Mouse (Mus musculus) 416B (cell line): ENCODE data around the gene 1700066M21Rik.

Experiments
- DNase-seq: peaks from one replicate; pipeline ENCODE4 v3.0.0; 2011; ENCODE audit warnings: low read depth

1700066M21Rik gene

DNA sequence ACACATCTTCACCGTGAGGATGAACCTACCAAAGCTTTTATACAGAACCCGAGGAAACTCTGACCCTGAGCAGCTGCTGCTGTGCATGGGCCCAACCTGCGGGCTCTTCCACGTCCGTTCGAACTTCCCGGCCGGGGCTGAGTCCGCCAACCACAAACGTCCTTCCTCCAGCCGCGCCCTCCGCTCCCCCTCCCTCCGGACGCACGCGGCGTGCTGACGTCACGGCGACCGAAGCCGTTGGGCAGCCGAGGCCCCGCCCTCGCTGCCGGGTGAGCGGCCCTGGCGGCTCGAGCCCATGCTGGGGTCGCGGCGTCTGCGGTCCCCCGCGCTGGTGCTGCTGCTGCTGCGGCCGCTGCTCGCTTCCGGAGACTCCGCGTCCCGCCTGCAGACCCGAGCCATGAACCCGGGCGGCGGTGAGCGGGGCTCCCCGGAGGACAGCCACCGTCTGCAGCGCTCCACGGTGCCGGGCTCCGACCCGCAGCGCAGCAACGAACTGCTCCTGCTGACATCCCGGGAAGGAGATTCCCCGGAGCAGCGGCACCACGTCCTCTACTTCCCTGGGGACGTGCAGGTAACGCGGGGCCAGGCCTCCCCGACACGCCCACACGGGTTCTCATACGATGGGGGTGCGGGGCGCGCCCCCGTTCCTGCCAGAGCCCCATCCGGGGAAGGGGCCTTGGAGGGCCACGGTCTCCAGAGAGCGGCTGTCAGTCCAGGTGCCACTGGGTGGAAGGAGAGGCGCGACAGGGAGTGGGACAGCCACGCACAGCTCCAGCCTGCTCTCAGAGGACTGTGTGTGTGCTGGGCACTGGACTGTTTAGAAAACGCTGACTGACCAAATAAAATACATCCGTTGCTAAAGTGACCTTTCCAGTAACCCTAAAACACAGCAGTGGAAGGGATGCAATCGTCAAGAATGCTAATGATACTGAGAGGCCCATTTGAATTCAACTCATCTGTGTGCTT, at the start of gene 1700066M21Rik:
TSS of gene 1700066M21Rik (plus strand) at position 245 of the 966 bp plus-strand sequence.
- DNase-seq, result peak; percentile 93

DNA sequence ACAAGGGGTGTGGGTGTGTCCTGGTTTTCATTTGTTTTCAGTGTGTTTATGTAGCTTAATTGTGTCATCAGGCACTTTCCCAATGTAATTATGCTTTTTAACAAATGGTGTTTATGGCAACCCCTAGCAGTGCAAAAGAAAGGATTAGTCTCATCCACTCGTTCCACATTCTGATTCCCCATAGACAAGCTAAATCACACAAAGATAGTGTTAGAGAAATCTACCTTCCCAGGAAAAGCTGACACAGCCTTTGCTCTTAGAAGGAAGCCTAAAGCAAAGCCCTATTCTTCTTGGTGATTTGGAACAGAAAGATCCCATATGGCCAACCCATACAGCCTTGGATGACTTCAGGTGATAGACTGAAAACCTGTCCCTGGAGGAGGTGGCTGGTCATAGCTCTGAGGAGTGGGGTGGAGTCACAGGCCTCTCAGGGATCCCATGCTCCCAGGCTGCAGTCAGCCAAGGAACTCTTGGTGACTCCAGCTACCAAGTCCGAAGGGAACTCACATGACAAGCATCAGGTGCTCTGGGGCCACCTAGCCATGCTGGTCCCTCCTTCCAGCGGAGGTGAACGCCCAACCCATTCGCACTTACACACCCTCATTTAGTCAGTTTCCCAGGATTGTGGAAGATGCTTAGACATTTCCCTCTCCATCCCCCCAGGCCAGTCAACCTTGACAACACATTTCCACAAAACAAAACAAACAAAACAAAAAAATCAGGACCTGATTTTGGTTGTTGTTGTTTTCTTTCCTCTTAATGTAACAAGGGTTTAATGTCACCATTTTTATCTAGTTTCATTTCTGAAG, 47.9 kb upstream of the 1700066M21Rik start:
- DNase-seq, result no peak

- DNase-seq, result no peak
Measured at GRCm38 (mm10) chr1:57330228-57330627, 47.2 kb upstream of the 1700066M21Rik start.

DNA sequence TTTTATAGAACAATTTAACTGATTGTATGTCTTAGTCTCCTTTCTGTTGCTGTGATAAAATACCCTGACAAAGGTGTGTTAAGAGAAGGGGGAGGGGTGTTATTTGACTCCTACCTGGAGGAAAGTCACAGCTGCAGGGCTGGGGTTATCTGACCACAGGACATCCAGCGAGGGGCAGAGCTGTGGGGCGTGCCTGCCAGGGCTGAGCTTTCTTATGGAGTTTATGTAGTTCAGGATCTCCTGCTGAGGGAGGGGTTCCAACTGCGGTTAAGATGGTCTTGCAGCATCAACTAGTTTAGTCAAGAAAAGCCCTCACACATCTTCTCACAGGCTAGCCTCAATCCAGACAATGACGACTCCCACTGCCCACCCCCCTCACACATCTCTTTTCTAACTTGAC, 45.4 kb upstream of the 1700066M21Rik start:
- DNase-seq, result no peak

GRCm38 (mm10) chr1:57333550-57334213, 43.7 kb upstream of the 1700066M21Rik start:
- no peak for DNase-seq

DNA sequence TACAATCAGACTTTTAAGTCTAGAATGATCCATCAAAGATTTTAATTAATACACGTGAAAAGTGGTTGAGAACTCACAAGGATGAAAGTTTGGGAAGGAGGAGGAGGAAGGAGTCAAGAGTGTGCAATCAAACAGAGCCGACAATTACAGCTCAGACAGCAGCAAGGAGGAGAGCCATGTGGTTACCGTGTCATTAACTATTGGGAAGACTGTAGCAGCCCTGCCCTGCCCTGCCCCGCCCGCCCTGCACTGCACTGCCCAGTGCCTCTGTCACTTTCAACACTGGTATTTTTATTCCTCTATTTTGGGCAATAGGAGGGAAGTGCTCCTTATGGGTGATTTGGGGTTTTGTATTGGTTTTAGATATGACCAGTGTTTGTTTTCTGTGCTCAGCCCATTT, 42.2 kb upstream of the 1700066M21Rik start:
- DNase-seq, result no peak

- DNase-seq, result peak; percentile 63
Measured at GRCm38 (mm10) chr1:57339156-57339796, 38.1 kb upstream of the 1700066M21Rik start.

- no peak for DNase-seq
Measured at GRCm38 (mm10) chr1:57341197-57341596, 36.2 kb upstream of the 1700066M21Rik start.

- DNase-seq, result no peak
Measured at GRCm38 (mm10) chr1:57347487-57347886, 29.9 kb upstream of the 1700066M21Rik start.

GRCm38 (mm10) chr1:57351941-57352340, 25.5 kb upstream of the 1700066M21Rik start:
- DNase-seq, result no peak

GRCm38 (mm10) chr1:57358546-57358945, 18.9 kb upstream of the 1700066M21Rik start:
- DNase-seq, result no peak

- DNase-seq, result no peak
Measured at GRCm38 (mm10) chr1:57367446-57367845, 10.0 kb upstream of the 1700066M21Rik start.

- no peak for DNase-seq
Measured at GRCm38 (mm10) chr1:57369111-57369510, 8.3 kb upstream of the 1700066M21Rik start.

DNA sequence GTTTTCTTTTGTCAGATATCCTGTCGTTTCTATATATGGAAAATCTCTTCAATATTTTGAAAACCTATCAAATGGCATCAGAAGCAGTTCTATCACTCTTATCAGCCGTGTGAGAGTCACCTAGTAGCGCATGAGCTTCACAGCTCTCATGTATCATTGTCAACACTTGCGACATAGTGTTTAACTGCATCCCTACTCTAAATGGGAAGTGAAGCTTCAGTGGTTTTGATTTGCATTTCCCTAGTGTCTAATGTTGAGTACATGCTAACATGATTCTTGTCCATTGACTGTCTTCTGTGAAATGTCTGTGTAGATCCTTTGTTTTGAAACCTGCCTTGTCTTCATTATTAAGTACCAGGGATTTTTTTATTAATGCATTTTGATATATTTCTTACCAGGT, 7.0 kb upstream of the 1700066M21Rik start:
- DNase-seq, result peak; percentile 34

GRCm38 (mm10) chr1:57375276-57375675, 2.1 kb upstream of the 1700066M21Rik start:
- no peak for DNase-seq

DNA sequence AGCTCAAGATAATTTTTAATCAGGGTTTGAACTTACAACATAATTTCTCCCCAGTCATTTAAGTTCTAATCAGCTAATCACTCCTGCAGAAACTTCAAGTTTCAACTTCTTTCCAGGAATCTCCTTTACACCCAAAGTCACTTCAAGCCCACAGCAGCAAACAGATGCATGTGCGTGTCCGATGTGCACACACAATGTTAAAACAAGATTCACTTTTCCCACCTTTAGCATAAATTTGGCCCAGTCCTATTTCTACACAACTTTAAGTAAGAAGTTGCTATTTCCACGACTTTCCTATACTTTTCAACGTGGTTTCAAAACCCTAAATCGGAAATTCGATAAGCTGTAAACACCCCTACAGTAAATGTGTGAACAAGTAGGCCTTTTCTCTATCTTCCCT, 614 bp upstream of the 1700066M21Rik start:
- DNase-seq, result no peak

DNA sequence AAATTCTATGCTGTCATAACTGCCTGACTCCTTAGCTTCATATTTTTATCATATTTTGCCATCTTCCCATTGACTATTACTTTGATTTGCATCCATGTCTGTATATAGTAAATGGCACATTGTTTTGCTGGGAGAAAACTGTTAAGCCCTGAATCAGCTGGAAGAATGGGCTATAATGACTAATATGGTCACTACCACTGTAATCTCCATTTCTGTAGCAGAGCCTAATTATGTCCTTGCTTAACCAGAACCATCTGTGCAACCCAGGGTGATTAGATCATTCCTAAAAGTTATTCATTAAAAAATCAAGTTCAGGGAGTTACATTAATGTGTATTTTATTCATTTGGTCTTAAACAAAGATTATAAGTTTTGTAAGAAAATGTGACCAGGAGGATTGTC, 9.1 kb downstream of the 1700066M21Rik start:
- DNase-seq, result no peak

DNA sequence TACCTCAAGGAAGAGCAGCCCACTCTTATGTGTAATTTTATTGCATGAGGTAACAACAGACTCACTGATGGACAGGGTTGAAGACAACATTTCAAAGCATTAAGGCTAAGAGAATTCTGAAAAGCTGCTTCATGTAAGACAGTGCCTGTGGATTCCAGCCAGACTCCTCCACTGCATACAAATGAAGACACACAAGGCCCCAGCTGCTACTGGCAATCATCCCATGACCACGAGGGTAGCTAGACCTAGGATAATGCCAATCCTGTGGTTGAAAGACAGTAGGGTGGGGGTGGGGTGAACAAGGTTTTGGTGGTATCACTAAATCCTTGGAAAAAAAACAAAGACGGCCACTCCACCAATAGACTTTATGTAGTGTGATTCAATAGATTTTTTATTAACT, 10.5 kb downstream of the 1700066M21Rik start:
- DNase-seq, result no peak

GRCm38 (mm10) chr1:57388402-57389155, 11.2 kb downstream of the 1700066M21Rik start:
- no peak for DNase-seq

DNA sequence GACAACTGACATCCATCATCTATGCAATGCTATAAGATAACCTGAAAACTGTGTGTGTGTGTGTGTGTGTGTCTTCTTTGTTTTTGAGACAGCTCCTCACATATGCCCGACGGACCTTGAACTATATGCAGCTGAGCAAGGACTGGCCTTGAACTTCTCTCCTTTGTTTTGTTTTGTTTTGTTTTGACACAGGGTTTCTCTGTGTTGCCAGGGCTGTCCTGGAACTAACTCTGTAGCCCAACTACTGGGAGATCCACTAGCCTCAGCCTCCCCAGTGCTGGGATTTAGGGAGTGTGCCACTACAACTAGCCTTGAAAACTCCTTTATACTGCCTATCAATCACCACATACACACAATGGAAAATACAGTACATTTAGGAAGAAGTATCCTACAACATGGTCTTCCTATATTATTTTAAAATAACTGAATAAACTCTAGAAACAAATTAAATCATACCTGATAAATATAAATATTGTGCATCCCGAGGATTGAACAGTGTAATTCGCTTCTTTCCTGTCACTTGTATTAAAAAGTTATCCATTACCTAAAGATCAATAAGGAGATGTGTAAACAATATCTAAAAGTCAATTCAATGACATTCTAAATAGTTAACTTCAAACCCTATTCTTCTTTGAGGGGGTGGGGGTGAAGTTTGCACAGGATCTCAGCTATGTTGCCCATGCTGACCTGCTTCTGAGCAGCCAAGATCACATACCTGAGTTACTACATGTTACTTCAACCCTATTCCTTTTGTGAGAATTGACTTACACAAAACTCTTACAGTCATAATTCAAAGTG, 13.8 kb downstream of the 1700066M21Rik start:
- no peak for DNase-seq
